Mouse (Mus musculus): Measurements from ENCODE around the gene H2-M10.6. TPM values are rescaled to one million over a fixed set of nuclear protein-coding genes. Genes with fewer than 3 reads are reported as not detected.

The H2-M10.6 gene
- total and polyA plus RNA-seq, 2 experiments from 2014 or later: not detected

GRCm38 (mm10) chr17:36851200-36851599 lies 39.2 kb downstream of the H2-M10.6 start:
- DNase-seq (ENCODE audit: low spot score) (no peak), ATAC-seq (ENCODE audit: insufficient read depth, low read depth) (no peak)
- H3K27ac ChIP-seq (ENCODE audit: low read depth): no peak overlapping the region
- no peak overlapping the region for H3K4me3 ChIP-seq (ENCODE audit: low read depth, low read length)
- 76% methylated on average over 5 of the region's 5 CpGs for WGBS
- H3K9me3 ChIP-seq (replicated peaks; ENCODE audit: control insufficient read depth, low read length): no peaks in the 10 kb centered on the region
- peaks cover 52% of the 10 kb centered on the region for H3K36me3 ChIP-seq (replicated peaks; ENCODE audit: control insufficient read depth, insufficient read depth, low read length)
- H3K9ac ChIP-seq (replicated peaks; ENCODE audit: low read depth, low read length): no peak overlapping the region
- H3K27me3 ChIP-seq (ENCODE audit: control insufficient read depth, insufficient read depth, low read length): no peaks in the 10 kb centered on the region
- H3K4me2 ChIP-seq (ENCODE audit: low read depth, low read length): no peak overlapping the region
- H3K4me1 ChIP-seq (ENCODE audit: control insufficient read depth, insufficient read depth): no peaks in the 10 kb centered on the region; the same call in 1 of the 2 replicates
- TF ChIP-seq EP300 (IDR thresholded peaks at IDR 0.05; ENCODE audit: low read depth) (no peak), CTCF (IDR thresholded peaks at IDR 0.05; ENCODE audit: low read depth) (no peak)

- Histone ChIP-seq H3K4me2 (ENCODE audit: low read depth, low read length) (no peak overlapping the region), H3K36me3 (replicated peaks; ENCODE audit: control insufficient read depth, insufficient read depth, low read length) (peaks cover 53% of the 10 kb centered on the region), H3K9ac (replicated peaks; ENCODE audit: low read depth, low read length) (no peak overlapping the region), H3K27me3 (ENCODE audit: control insufficient read depth, insufficient read depth, low read length) (no peaks in the 10 kb centered on the region), H3K4me1 (ENCODE audit: control insufficient read depth, insufficient read depth) (no peaks in the 10 kb centered on the region; the same call in 1 of the 2 replicates), H3K4me3 (ENCODE audit: low read depth, low read length) (no peak overlapping the region), H3K9me3 (replicated peaks; ENCODE audit: control insufficient read depth, low read length) (no peaks in the 10 kb centered on the region), H3K27ac (ENCODE audit: low read depth) (no peak overlapping the region)
- TF ChIP-seq CTCF (IDR thresholded peaks at IDR 0.05; ENCODE audit: low read depth): no peak
- TF ChIP-seq EP300 (IDR thresholded peaks at IDR 0.05; ENCODE audit: low read depth): no peak
- DNase-seq (ENCODE audit: low spot score) (no peak), ATAC-seq (ENCODE audit: insufficient read depth, low read depth) (no peak)
- WGBS: 45% methylated on average over 5 of the region's 5 CpGs
Measured at GRCm38 (mm10) chr17:36851627-36852026, 39.7 kb downstream of the H2-M10.6 start.

GRCm38 (mm10) chr17:36855484-36855883 lies 43.5 kb downstream of the H2-M10.6 start:
- Histone ChIP-seq H3K9ac (replicated peaks; ENCODE audit: low read depth, low read length) (no peak overlapping the region), H3K4me2 (ENCODE audit: low read depth, low read length) (no peak overlapping the region), H3K27me3 (ENCODE audit: control insufficient read depth, insufficient read depth, low read length) (no peaks in the 10 kb centered on the region), H3K9me3 (replicated peaks; ENCODE audit: control insufficient read depth, low read length) (no peaks in the 10 kb centered on the region), H3K36me3 (replicated peaks; ENCODE audit: control insufficient read depth, insufficient read depth, low read length) (peaks cover 81% of the 10 kb centered on the region), H3K27ac (ENCODE audit: low read depth) (no peak overlapping the region), H3K4me3 (ENCODE audit: low read depth, low read length) (no peak overlapping the region), H3K4me1 (ENCODE audit: control insufficient read depth, insufficient read depth) (no peaks in the 10 kb centered on the region; the same call in 1 of the 2 replicates)
- 95% methylated on average over 3 of the region's 3 CpGs for whole genome bisulfite sequencing
- ATAC-seq (ENCODE audit: insufficient read depth, low read depth): no peak
- no peak for TF ChIP-seq EP300 (IDR thresholded peaks at IDR 0.05; ENCODE audit: low read depth)
- no peak for TF ChIP-seq CTCF (IDR thresholded peaks at IDR 0.05; ENCODE audit: low read depth)
- no peak for DNase-seq (ENCODE audit: low spot score)

GRCm38 (mm10) chr17:36856236-36856635 lies 44.3 kb downstream of the H2-M10.6 start:
- 92% methylated on average over 4 of the region's 4 CpGs for WGBS
- H3K27ac ChIP-seq (ENCODE audit: low read depth): no peak overlapping the region
- H3K9me3 ChIP-seq (replicated peaks; ENCODE audit: control insufficient read depth, low read length): no peaks in the 10 kb centered on the region
- H3K36me3 ChIP-seq (replicated peaks; ENCODE audit: control insufficient read depth, insufficient read depth, low read length): peaks cover 75% of the 10 kb centered on the region
- ATAC-seq (ENCODE audit: insufficient read depth, low read depth) (no peak), DNase-seq (ENCODE audit: low spot score) (no peak)
- H3K9ac ChIP-seq (replicated peaks; ENCODE audit: low read depth, low read length): no peak overlapping the region
- no peak overlapping the region for H3K4me3 ChIP-seq (ENCODE audit: low read depth, low read length)
- no peak overlapping the region for H3K4me2 ChIP-seq (ENCODE audit: low read depth, low read length)
- TF ChIP-seq EP300 (IDR thresholded peaks at IDR 0.05; ENCODE audit: low read depth) (no peak), CTCF (IDR thresholded peaks at IDR 0.05; ENCODE audit: low read depth) (no peak)
- H3K27me3 ChIP-seq (ENCODE audit: control insufficient read depth, insufficient read depth, low read length): no peaks in the 10 kb centered on the region
- no peaks in the 10 kb centered on the region; the same call in 1 of the 2 replicates for H3K4me1 ChIP-seq (ENCODE audit: control insufficient read depth, insufficient read depth)

- no peak overlapping the region for H3K4me2 ChIP-seq (ENCODE audit: low read depth, low read length)
- no peaks in the 10 kb centered on the region for H3K4me1 ChIP-seq (ENCODE audit: control insufficient read depth, insufficient read depth)
- H3K27ac ChIP-seq (ENCODE audit: low read depth): no peak overlapping the region
- WGBS: 78% methylated on average over 3 of the region's 3 CpGs
- DNase-seq (ENCODE audit: low spot score): no peak
- no peak for TF ChIP-seq CTCF (IDR thresholded peaks at IDR 0.05; ENCODE audit: low read depth)
- no peak for TF ChIP-seq EP300 (IDR thresholded peaks at IDR 0.05; ENCODE audit: low read depth)
- no peak for ATAC-seq (ENCODE audit: insufficient read depth, low read depth)
- no peaks in the 10 kb centered on the region for H3K9me3 ChIP-seq (replicated peaks; ENCODE audit: control insufficient read depth, low read length)
- H3K27me3 ChIP-seq (ENCODE audit: control insufficient read depth, insufficient read depth, low read length): no peaks in the 10 kb centered on the region
- no peak overlapping the region for H3K9ac ChIP-seq (replicated peaks; ENCODE audit: low read depth, low read length)
- peaks cover 58% of the 10 kb centered on the region for H3K36me3 ChIP-seq (replicated peaks; ENCODE audit: control insufficient read depth, insufficient read depth, low read length)
- H3K4me3 ChIP-seq (ENCODE audit: low read depth, low read length): no peak overlapping the region
Measured at GRCm38 (mm10) chr17:36858181-36858580, 46.2 kb downstream of the H2-M10.6 start.

- ATAC-seq (ENCODE audit: insufficient read depth, low read depth) (no peak), DNase-seq (ENCODE audit: low spot score) (no peak)
- Histone ChIP-seq H3K36me3 (replicated peaks; ENCODE audit: control insufficient read depth, insufficient read depth, low read length) (peaks cover 27% of the 10 kb centered on the region), H3K27me3 (ENCODE audit: control insufficient read depth, insufficient read depth, low read length) (peaks cover 20% of the 10 kb centered on the region), H3K4me3 (ENCODE audit: low read depth, low read length) (no peak overlapping the region), H3K4me2 (ENCODE audit: low read depth, low read length) (no peak overlapping the region), H3K27ac (ENCODE audit: low read depth) (no peak overlapping the region), H3K9me3 (replicated peaks; ENCODE audit: control insufficient read depth, low read length) (no peaks in the 10 kb centered on the region), H3K4me1 (ENCODE audit: control insufficient read depth, insufficient read depth) (no peaks in the 10 kb centered on the region), H3K9ac (replicated peaks; ENCODE audit: low read depth, low read length) (no peak overlapping the region)
- 61% methylated on average over 2 of the region's 2 CpGs for WGBS
- no peak for TF ChIP-seq CTCF (IDR thresholded peaks at IDR 0.05; ENCODE audit: low read depth)
- no peak for TF ChIP-seq EP300 (IDR thresholded peaks at IDR 0.05; ENCODE audit: low read depth)
Measured at GRCm38 (mm10) chr17:36861680-36862079, 49.7 kb downstream of the H2-M10.6 start.

Other genes with a start within 250 kb of the H2-M10.6 start
- not detected in 2 replicates for gene H2-M9, start 169.5 kb upstream of the H2-M10.6 start, total RNA-seq (2014; rRNA removed; ENCODE audit: low replicate concordance)
- gene H2-M9, start 169.5 kb upstream of the H2-M10.6 start, polyA plus RNA-seq (2015; fragmentation: Nextera tagmentation; extraction: Ambion mirVana): not detected in 2 replicates
- not detected in 2 replicates for gene H2-M1, start 140.0 kb upstream of the H2-M10.6 start, total RNA-seq (2014; rRNA removed; ENCODE audit: low replicate concordance)
- not detected in 2 replicates for gene H2-M1, start 140.0 kb upstream of the H2-M10.6 start, polyA plus RNA-seq (2015; fragmentation: Nextera tagmentation; extraction: Ambion mirVana)
- not detected in 2 replicates for gene H2-M10.5, start 39.3 kb upstream of the H2-M10.6 start, total RNA-seq (2014; rRNA removed; ENCODE audit: low replicate concordance)
- gene H2-M10.5, start 39.3 kb upstream of the H2-M10.6 start, polyA plus RNA-seq (2015; fragmentation: Nextera tagmentation; extraction: Ambion mirVana): not detected in 2 replicates
- 11.4 and 13.8 TPM in 2 replicates for gene Trim26, start 25.0 kb downstream of the H2-M10.6 start, total RNA-seq (2014; rRNA removed; ENCODE audit: low replicate concordance)
- 14.0 and 14.9 TPM in 2 replicates for gene Trim26, start 25.0 kb downstream of the H2-M10.6 start, polyA plus RNA-seq (2015; fragmentation: Nextera tagmentation; extraction: Ambion mirVana)
- not detected in 2 replicates for gene Trim15, start 55.0 kb downstream of the H2-M10.6 start, total RNA-seq (2014; rRNA removed; ENCODE audit: low replicate concordance)
- gene Trim15, start 55.0 kb downstream of the H2-M10.6 start, polyA plus RNA-seq (2015; fragmentation: Nextera tagmentation; extraction: Ambion mirVana): not detected in 2 replicates
- gene Trim10, start 57.4 kb downstream of the H2-M10.6 start, total RNA-seq (2014; rRNA removed; ENCODE audit: low replicate concordance): 0.15 TPM in 1 of 2 replicates, not detected in the other
- 0.63 and 0.97 TPM in 2 replicates for gene Trim10, start 57.4 kb downstream of the H2-M10.6 start, polyA plus RNA-seq (2015; fragmentation: Nextera tagmentation; extraction: Ambion mirVana)
- gene Trim40, start 78.0 kb downstream of the H2-M10.6 start, total RNA-seq (2014; rRNA removed; ENCODE audit: low replicate concordance): not detected in 2 replicates
- gene Trim40, start 78.0 kb downstream of the H2-M10.6 start, polyA plus RNA-seq (2015; fragmentation: Nextera tagmentation; extraction: Ambion mirVana): not detected in 2 replicates
- gene Trim31, start 85.9 kb downstream of the H2-M10.6 start, total RNA-seq (2014; rRNA removed; ENCODE audit: low replicate concordance): not detected in 2 replicates
- not detected in 2 replicates for gene Trim31, start 85.9 kb downstream of the H2-M10.6 start, polyA plus RNA-seq (2015; fragmentation: Nextera tagmentation; extraction: Ambion mirVana)
- gene Rnf39, start 130.7 kb downstream of the H2-M10.6 start, total RNA-seq (2014; rRNA removed; ENCODE audit: low replicate concordance): 0.66 and 8.0 TPM in 2 replicates
- gene Rnf39, start 130.7 kb downstream of the H2-M10.6 start, polyA plus RNA-seq (2015; fragmentation: Nextera tagmentation; extraction: Ambion mirVana): 0.16 TPM in 2 replicates
- 22.3 and 29.6 TPM in 2 replicates for gene Ppp1r11, start 139.6 kb downstream of the H2-M10.6 start, total RNA-seq (2014; rRNA removed; ENCODE audit: low replicate concordance)
- gene Ppp1r11, start 139.6 kb downstream of the H2-M10.6 start, polyA plus RNA-seq (2015; fragmentation: Nextera tagmentation; extraction: Ambion mirVana): 84.0 and 84.4 TPM in 2 replicates
- gene Znrd1, start 146.4 kb downstream of the H2-M10.6 start, total RNA-seq (2014; rRNA removed; ENCODE audit: low replicate concordance): 13.4 and 20.4 TPM in 2 replicates
- gene Znrd1, start 146.4 kb downstream of the H2-M10.6 start, polyA plus RNA-seq (2015; fragmentation: Nextera tagmentation; extraction: Ambion mirVana): 33.6 and 38.4 TPM in 2 replicates
- 2.8 TPM in 1 of 2 replicates, not detected in the other for gene Znrd1as, start 146.4 kb downstream of the H2-M10.6 start, total RNA-seq (2014; rRNA removed; ENCODE audit: low replicate concordance)
- 8.2 and 10.0 TPM in 2 replicates for gene Znrd1as, start 146.4 kb downstream of the H2-M10.6 start, polyA plus RNA-seq (2015; fragmentation: Nextera tagmentation; extraction: Ambion mirVana)
- gene 2410137M14Rik, start 169.1 kb downstream of the H2-M10.6 start, total RNA-seq (2014; rRNA removed; ENCODE audit: low replicate concordance): not detected in 2 replicates
- gene 2410137M14Rik, start 169.1 kb downstream of the H2-M10.6 start, polyA plus RNA-seq (2015; fragmentation: Nextera tagmentation; extraction: Ambion mirVana): 0.18 TPM in 1 of 2 replicates, not detected in the other
- not detected in 2 replicates for gene H2-M5, start 177.4 kb downstream of the H2-M10.6 start, total RNA-seq (2014; rRNA removed; ENCODE audit: low replicate concordance)
- gene H2-M5, start 177.4 kb downstream of the H2-M10.6 start, polyA plus RNA-seq (2015; fragmentation: Nextera tagmentation; extraction: Ambion mirVana): 0.04 TPM in 1 of 2 replicates, not detected in the other
- 12.5 and 14.7 TPM in 2 replicates for gene Zfp57, start 189.0 kb downstream of the H2-M10.6 start, total RNA-seq (2014; rRNA removed; ENCODE audit: low replicate concordance)
- gene Zfp57, start 189.0 kb downstream of the H2-M10.6 start, polyA plus RNA-seq (2015; fragmentation: Nextera tagmentation; extraction: Ambion mirVana): 9.2 and 10.0 TPM in 2 replicates
- not detected in 2 replicates for gene Mog, start 211.2 kb downstream of the H2-M10.6 start, total RNA-seq (2014; rRNA removed; ENCODE audit: low replicate concordance)
- not detected in 2 replicates for gene Mog, start 211.2 kb downstream of the H2-M10.6 start, polyA plus RNA-seq (2015; fragmentation: Nextera tagmentation; extraction: Ambion mirVana)
- 4.8 and 6.7 TPM in 2 replicates for gene Gabbr1, start 233.8 kb downstream of the H2-M10.6 start, total RNA-seq (2014; rRNA removed; ENCODE audit: low replicate concordance)
- gene Gabbr1, start 233.8 kb downstream of the H2-M10.6 start, polyA plus RNA-seq (2015; fragmentation: Nextera tagmentation; extraction: Ambion mirVana): 1.8 and 1.9 TPM in 2 replicates